Mouse (Mus musculus): ENCODE measurements around the gene Rgs7bp. TPM values are rescaled to one million over a fixed set of nuclear protein-coding genes. Genes with fewer than 3 reads are reported as not detected.
A peak's percentile ranks its signal among the peaks of the same experiment; 100 is the strongest.

The Rgs7bp gene
- not detected for polyA plus RNA-seq (2017; shearing (Covaris generic))

DNA sequence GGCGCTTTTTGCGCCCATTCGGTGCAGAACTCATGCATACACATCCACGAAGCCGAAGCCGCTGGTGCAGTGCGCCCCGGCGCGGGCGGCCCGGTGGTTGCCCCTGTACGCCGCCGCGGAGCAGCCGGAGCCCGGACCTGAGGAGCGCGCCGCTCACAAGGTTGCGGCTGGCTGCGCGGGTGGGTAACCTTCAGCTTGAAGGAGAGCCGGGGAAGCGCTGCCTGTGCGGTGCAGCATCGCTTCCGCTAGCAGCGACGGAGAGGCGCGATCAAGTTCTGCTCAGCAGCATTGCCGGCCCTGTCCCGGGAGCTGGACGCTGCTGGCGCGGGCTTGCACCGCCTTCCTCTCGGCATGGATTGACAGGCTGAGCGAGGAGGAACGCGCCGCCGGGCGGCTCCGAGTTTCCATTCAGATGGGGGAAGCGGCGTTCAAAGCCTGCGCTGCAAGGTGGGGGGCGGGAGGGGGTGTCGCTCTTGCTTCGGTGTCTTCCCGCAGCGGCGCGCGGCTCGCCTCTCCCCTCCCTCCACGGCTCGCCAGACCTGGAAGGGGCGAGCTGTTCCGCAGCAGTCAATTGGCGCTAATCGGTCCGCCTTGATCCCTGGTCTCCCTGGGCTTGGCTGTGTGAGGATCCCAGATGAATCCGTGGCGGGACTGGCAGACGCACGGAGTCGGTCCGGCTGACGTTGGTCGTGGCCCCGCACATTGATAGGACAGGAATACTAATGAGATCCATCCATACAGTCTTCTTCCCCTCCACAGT is at the start of gene Rgs7bp:
TSS of gene Rgs7bp (minus strand) at position 750 of the 760 bp plus-strand sequence.
- ATAC-seq: peak; percentile 19

GRCm38 (mm10) chr13:105104385-105104784 is 49.7 kb upstream of the Rgs7bp start:
- no peak for ATAC-seq

DNA sequence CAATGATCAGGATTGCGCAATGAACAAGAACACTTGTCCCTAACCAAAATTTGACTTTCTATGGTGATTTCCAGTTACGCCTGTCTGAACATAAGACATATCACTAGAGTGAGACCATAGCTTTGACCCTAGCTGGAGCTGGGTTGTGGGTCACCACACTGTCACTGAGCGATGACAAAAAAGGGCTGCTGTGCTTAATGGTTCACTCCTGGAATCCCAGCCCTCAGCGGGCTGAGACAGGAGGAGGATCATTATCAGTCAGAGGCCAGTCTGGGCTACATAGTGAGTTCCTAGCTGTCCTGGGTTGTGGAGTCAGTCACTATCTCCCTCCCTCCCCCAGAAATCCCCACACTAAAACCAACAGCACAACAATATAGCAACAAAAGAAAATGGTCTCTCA is 46.0 kb upstream of the Rgs7bp start:
- ATAC-seq: no peak

GRCm38 (mm10) chr13:105096316-105096715 is 41.6 kb upstream of the Rgs7bp start:
- ATAC-seq: no peak

DNA sequence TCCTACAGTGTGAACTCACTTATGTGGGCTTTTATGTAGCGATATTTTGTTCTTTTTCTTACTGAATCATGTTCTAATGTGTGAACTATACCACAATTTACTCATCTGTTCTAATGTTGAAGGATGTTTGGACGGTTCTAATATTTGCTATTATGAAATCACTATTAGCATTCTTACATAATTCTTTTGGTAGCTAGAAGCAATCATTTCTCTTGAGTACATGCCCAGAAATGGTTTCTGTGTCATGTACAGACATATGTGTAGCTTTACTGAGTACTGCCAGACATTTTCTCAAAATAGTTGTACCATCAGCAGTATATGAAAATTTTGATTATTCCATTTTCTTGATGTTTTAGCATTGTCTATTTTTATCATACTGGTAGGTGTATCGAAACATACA is 34.5 kb upstream of the Rgs7bp start:
- no peak for ATAC-seq

DNA sequence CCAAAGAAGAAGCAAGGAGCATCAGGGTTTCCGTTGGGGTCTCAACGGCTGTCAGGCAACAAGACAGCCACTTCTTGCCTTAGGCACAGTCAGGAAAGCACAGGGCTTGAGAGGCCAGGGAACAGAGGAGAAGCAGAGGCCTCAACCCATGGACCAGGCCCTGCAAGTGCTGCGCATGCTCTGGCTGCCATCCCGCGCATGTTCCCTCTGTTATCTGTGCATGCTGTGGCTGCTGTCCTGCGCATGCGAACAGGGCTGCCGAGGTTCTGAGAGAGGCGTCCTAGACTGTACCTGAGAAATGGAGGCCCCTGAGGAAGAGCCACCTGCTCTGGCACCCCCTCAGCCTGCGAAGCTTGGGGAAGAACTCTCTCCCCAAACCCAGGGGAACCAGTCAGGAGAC is 27.1 kb upstream of the Rgs7bp start, which contains the start of gene 4933425L06Rik:
TSS of gene 4933425L06Rik (plus strand) at position 261 of the 400 bp plus-strand sequence.
- ATAC-seq: no peak

- peak; percentile 82 for ATAC-seq
Measured at GRCm38 (mm10) chr13:105066890-105067845, 12.4 kb upstream of the Rgs7bp start.

DNA sequence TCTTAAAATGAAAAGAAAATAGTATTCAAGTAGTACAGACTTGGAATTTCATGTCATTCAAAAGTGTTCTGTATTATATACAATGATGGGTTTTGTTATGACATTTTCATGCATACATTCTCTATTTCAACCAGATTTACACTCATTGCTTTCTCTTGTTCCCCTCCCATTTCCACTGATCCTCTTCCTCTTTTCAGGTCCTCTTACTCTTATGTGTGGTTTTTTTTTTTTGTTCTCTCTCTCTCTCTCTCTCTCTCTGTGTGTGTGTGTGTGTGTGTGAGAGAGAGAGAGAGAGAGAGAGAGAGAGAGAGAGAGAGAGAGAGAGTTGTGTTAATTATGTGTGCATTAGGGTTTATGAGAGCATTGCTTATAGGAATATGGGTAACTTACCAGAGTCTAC is 11.4 kb upstream of the Rgs7bp start:
- ATAC-seq: no peak

- no peak for ATAC-seq
Measured at GRCm38 (mm10) chr13:105055374-105055773, 644 bp upstream of the Rgs7bp start.

DNA sequence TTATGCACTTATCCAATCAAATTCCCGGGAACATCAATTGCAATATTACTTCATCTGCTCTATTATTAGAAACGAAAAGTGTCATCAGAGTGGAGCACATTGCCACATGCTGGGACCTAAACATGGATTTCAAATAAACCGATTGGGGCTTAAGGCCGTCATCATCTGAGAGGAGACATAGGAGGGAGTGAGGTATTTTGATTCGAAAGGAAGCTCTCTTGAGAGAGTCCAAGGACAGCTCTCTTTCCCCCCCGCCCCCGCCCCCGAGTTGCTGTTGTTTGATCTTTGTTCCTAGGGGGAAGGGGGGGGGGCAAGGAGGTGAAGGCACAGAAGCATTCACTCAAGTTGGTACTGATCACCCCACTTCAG is 195 bp upstream of the Rgs7bp start:
- no peak for ATAC-seq

GRCm38 (mm10) chr13:105053618-105054017 is 1.1 kb downstream of the Rgs7bp start:
- ATAC-seq: no peak

DNA sequence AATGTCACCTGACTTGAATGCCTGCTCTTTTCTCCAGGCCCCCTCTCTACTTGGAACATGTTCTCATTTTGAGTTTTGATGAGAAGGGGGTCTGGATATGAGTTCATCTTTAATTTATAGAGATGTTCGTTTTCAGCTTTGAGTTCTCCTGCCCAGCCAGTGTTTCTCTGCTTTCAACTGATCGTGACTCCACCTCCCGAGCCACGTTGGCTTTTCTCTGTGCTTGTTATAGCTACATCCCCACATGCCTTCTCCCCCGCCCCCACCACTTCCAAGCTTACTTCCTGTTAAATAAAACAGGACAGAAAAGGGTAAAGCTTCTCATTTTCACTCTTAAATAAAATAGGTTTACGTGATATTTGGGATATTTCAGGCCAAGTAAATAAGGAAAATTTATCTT is 3.3 kb downstream of the Rgs7bp start:
- ATAC-seq: no peak

DNA sequence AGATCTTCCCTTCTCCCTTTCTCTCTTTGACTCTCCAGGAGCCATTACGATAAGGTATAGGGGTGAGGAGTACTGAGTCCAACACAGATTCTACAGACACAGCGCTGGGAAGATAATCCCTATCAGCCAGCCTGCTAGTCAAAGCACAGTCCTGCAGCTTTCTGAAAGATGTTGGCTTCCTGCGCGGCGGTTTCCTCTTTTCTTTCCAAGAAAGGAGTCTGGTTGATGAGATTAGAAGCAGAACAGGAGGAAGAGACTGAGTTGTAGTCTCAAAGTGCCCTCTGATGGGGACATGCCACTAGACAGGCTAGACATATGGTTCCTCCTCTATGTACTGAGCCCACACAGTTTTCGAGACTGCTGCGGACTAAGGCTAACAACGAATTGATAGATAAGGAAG is 6.1 kb downstream of the Rgs7bp start:
- no peak for ATAC-seq

DNA sequence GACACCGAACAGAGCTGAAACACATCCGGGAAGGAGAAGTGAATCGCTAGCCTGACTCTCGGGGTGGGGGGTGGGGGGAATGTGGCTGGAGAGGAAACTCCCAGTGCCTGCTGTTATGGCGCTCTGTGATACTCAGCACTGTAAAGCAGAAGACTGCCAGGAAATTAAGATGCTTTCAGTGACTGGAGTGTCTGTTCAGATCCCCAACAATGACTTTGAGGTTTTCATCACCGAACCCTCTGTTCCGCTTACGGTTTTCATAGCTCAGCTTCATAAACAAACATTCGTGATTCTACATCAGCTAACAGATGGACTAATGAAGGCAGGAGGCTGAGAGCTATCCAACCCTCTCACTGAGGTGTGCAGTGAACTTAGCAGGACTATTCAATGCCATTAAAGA is 7.4 kb downstream of the Rgs7bp start:
- no peak for ATAC-seq

DNA sequence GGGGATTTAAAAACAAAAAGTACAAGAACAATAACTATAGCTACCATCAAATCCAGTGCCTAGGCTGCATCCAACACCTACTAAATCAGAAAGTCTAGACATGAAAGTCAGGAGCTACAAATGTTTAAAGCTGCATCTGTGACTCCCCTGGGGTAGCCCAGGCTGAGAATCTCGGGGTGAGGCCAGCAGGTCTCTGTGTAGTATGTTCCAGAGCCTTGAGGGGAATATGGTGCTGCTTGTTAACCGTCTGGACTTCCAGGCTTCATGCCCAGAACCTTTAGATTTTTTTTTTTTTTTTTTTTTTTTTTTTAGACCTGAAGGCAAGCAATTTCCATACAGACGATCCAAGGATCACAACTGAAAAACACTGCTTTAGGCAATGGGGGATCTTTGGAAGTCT is 10.8 kb downstream of the Rgs7bp start:
- ATAC-seq: no peak

GRCm38 (mm10) chr13:105038334-105038733 is 16.4 kb downstream of the Rgs7bp start:
- no peak for ATAC-seq

DNA sequence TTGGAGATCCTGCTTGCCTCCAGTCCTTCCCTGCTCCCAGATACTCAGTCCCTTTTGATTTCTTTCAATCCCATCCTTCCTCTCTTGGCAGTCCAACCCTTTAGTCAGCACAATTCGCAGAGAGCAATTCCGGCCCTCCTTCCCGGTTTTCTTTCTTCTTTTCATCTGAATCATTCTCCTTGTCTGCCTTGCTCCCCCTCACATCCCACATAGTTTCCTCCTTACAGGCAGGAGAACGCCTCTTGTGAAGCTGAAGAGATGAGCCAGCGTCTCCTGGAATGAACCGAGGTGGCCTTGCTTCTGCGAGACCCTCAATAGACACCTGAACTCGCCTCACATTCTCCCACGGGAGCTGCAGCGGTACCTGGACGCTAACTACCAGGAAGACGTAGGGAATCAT is 16.9 kb downstream of the Rgs7bp start:
- ATAC-seq: no peak

- no peak for ATAC-seq
Measured at GRCm38 (mm10) chr13:105031882-105032281, 22.8 kb downstream of the Rgs7bp start.

DNA sequence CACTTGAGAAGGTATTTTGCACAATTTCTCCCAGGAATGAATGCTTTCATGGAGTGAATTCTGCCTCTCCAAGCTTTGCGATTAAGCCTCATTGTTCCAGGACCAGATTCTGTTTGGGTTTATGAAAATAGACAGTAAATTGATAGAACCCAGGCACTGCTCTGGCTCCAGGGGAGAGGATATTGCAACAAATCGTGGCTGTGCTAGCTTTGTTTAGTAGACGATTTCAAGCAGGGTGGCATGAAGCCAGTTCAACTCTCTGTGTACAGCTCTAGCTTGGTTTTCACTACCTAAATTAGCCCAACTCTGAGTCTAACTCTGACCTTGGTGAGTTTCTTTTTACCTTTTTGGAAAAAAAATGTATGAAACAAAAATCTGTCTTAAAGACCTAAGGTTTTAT is 26.5 kb downstream of the Rgs7bp start:
- ATAC-seq: no peak

- ATAC-seq: no peak
Measured at GRCm38 (mm10) chr13:105016577-105016976, 38.2 kb downstream of the Rgs7bp start.

DNA sequence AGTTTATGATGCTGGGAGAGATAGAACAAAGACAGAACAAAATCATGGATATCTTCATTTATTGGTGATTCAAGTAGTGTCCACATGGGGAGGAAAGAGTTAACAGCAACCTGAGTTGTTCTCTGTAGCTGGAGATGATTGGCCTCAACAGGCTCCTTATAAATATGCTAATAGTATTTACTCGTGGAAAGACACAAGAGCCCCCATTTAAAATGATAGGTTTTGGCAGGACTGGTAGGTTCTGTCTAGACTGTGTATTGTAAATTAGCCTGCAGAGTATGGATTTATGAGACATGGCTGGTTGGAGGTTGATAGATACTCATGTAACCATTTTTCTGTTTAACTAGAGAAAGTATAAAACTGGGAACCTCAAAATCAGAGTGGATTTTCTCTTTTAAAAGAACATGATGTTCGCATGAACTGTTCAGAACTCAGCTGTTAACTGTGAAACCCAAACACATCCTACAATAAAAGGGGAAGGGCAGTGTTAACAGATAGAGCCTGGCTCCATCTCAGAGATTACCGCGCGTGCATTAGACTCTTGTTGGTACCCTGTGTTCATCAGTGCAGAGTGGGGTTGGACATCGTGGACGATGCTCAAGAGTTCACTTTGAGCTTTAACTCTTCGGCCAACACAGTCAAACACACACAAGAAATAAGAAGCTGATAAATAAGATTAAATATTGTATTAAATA is 38.9 kb downstream of the Rgs7bp start:
- ATAC-seq: no peak

GRCm38 (mm10) chr13:105011300-105011699 is 43.4 kb downstream of the Rgs7bp start:
- ATAC-seq: no peak

DNA sequence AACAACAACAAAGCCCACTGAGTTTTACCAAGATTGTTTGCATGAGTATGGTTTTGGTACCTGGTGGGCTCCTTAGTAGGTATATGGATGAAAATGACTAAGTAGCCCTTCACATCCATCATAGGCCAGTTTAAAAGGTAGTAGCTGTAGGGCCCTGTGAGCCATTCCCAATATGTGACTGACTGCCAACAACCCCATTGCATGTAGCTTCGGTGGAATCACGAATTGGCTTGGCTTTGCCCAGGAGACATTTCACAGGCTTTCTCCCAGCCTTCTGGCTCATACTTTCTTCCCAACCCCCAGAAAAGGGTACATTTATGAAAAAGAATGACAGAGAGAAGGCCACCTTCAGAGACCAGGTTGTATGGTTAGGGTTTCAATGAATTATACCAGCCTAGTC is 45.8 kb downstream of the Rgs7bp start:
- no peak for ATAC-seq
